Mouse (Mus musculus) heart, embryonic 14.5 days (tissue): ENCODE data around the gene Sap30. TPM values are rescaled to one million over a fixed set of nuclear protein-coding genes. Genes with fewer than 3 reads are reported as not detected.
"Not testable (repeated sequence)": the region's sequence is repeated elsewhere in the genome, so short reads cannot be mapped to it uniquely, and the experiment has no call there.

Source experiments
- ATAC-seq: fragments of 200-750 bp; cut with Nextera tagmentation; 2 replicates; pipeline ENCODE4 v1.8.0; 2017; ENCODE audit warnings: low read depth, moderate TSS enrichment; ENCODE audit not compliant: insufficient number of reproducible peaks, insufficient read depth, low FRiP score
- H3K27ac ChIP-seq, 2 experiments: fragments of 200-500 bp in 1 of 2; fragments of 300-500 bp in 1 of 2; sonication (generic) in 1 of 2; replicated peaks in 1 of 2; 2 replicates each; pipeline ENCODE4 v1.5.1; 2012 to 2014; ENCODE audit warnings: low read depth in 2 of 2, low read length in 2 of 2, control low read depth in 1 of 2, mild to moderate bottlenecking in 1 of 2, mixed read lengths in 1 of 2; ENCODE audit not compliant: control insufficient read depth in 1 of 2, insufficient read depth in 1 of 2
- H3K27me3 ChIP-seq: fragments of 300-500 bp; sonication (generic); 2 replicates; pipeline ENCODE4 v1.6.1; 2014; ENCODE audit warnings: mild to moderate bottlenecking, low read length, control low read depth; ENCODE audit not compliant: control insufficient read depth, insufficient read depth
- H3K36me3 ChIP-seq: fragments of 300-500 bp; sonication (generic); 2 replicates; pipeline ENCODE4 v1.6.1; 2014; ENCODE audit warnings: mild to moderate bottlenecking, control low read depth, low read length, mixed read lengths; ENCODE audit not compliant: control insufficient read depth, insufficient read depth
- H3K4me1 ChIP-seq, 2 experiments: fragments of 200-500 bp in 1 of 2; fragments of 300-500 bp in 1 of 2; sonication (generic) in 1 of 2; 2 replicates each; pipeline ENCODE4 v1.6.1; 2012 to 2014; ENCODE audit warnings: low read length in 2 of 2, control low read depth in 1 of 2, mixed read lengths in 1 of 2; ENCODE audit not compliant: control insufficient read depth in 2 of 2, insufficient read depth in 2 of 2
- H3K4me2 ChIP-seq: fragments of 300-500 bp; sonication (generic); 2 replicates; pipeline ENCODE4 v1.6.1; 2014; ENCODE audit warnings: mild to moderate bottlenecking, low read length
- H3K4me3 ChIP-seq, 2 experiments: fragments of 200-500 bp in 1 of 2; fragments of 300-500 bp in 1 of 2; sonication (generic) in 1 of 2; 2 replicates each; pipeline ENCODE4 v1.5.1; 2012 to 2014; ENCODE audit warnings: low read length in 2 of 2, mild to moderate bottlenecking in 2 of 2, control low read depth in 1 of 2, low read depth in 1 of 2, moderate library complexity in 1 of 2; ENCODE audit not compliant: control insufficient read depth in 1 of 2, insufficient read depth in 1 of 2
- H3K9ac ChIP-seq: fragments of 300-500 bp; sonication (generic); 2 replicates; pipeline ENCODE4 v1.6.1; 2014; ENCODE audit warnings: mild to moderate bottlenecking, low read length
- H3K9me3 ChIP-seq: fragments of 300-500 bp; sonication (generic); 2 replicates; pipeline ENCODE4 v1.6.1; 2016; ENCODE audit warnings: low read length, control low read depth; ENCODE audit not compliant: control insufficient read depth
- WGBS: fragments of 180-500 bp; shearing (Covaris S2); extraction: QIAGEN DNeasy Blood & Tissue Kit; methylation state at CpG from one replicate; pipeline ENCODE4 v1.1.7; 2014; 5-methylcytosine and 5-hydroxymethylcytosine counted together
- polyA plus RNA-seq: library from polyadenylated mRNA; unstranded; fragments of >200 nt; fragmentation: Nextera tagmentation; extraction: Ambion mirVana; gene quantifications from 2 replicates; pipeline ENCODE4 v1.2.1, GENCODE M21; 2014

Sap30 gene
- polyA plus RNA-seq, 1 experiment from 2014 or later, result 66.8 TPM

DNA sequence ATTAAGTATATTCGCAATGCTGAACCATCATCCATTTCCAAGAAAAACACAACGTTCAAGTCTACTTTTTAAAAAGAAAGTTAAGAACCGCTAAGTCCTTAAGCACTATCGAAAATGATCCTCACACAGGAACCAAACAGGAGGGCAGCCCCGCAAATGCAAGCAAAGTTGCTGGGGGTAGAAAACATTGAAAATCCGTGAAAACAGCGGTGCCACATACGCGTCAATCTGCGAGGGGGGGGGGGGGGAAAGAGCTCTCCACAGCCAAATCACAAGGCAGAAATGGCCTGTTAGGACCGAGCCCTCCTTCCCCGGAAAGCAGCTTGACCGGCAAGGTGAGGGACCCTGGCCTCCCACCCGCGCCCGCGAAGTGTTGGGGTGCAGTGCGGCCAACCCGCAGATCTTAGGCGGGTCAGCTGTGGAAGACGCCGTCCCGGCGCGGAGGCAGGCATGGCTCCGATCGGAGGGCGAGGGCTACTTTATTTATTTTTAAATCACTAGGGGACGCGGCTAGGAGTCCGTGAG is 23.2 kb upstream of the Sap30 start:
- Histone ChIP-seq H3K4me1 (peaks cover 0 to 8% of the 10 kb centered on the region in 2 experiments; a peak in 2 of 4 replicates), H3K9me3 (no peaks in the 10 kb centered on the region), H3K27me3 (no peaks in the 10 kb centered on the region), H3K27ac (peak overlapping the region; percentile 80 to 82), H3K4me2 (peak overlapping the region; percentile 97), H3K9ac (peak overlapping the region; percentile 90), H3K36me3 (peaks cover 26% of the 10 kb centered on the region), H3K4me3 (peak overlapping the region; percentile 81 to 88)
- 2% methylated on average over 31 of the region's 31 CpGs for WGBS
- ATAC-seq, result no peak

DNA sequence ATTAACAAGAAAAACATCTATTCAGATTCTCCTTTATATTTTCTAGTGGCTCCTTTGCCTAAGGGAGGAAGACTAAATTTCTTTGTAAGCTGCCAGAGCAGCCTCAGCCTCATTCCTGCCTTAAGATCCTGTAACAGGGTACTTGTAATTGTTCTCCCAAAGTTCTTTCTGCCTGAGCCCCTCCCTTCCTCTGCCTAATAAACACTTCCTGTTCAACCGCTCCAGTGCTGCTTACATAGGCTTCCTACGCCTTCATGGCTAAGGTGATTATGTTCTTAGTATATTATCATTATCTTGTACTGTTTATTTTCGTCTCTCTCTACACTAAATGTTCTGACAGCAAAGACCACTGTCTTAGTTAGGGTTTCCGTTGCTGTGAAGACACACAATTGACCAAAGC is 21.0 kb upstream of the Sap30 start:
- peaks cover 4 to 8% of the 10 kb centered on the region in 2 experiments; a peak in 3 of 4 replicates for H3K4me1 ChIP-seq
- no peaks in the 10 kb centered on the region for H3K27me3 ChIP-seq
- H3K4me3 ChIP-seq, result no peak overlapping the region
- H3K9me3 ChIP-seq, result no peaks in the 10 kb centered on the region
- H3K4me2 ChIP-seq, result no peak overlapping the region
- H3K36me3 ChIP-seq, result peaks cover 8% of the 10 kb centered on the region
- no peak overlapping the region for H3K27ac ChIP-seq
- H3K9ac ChIP-seq, result no peak overlapping the region
- no peak for ATAC-seq
- WGBS, result 79% methylated on average over 4 of the region's 4 CpGs

DNA sequence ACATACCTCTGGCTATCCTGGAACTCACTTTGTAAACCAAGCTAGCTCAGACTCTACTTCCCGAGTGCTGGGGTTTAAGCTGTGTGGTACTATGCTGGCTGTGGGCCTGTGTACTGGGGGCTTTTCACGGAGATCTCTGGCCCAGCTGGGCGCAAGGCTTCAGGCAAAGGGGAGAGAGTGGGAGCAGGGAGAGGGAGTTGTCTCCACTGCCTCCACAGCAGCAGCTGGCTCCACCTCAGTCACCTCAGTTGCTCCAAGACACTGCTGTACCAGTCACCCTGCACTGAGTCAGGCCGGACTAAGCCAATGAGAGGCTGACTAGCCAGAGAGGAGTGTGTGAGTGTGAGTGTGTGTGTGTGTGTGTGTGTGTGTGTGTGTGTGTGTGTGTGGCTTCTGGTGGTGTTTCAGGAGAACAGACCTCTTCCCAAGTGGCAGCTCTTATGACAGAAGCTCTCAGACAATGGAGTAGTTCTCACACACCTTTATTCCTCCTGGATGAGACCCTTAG is 19.9 kb upstream of the Sap30 start:
- no peak overlapping the region for H3K27ac ChIP-seq

DNA sequence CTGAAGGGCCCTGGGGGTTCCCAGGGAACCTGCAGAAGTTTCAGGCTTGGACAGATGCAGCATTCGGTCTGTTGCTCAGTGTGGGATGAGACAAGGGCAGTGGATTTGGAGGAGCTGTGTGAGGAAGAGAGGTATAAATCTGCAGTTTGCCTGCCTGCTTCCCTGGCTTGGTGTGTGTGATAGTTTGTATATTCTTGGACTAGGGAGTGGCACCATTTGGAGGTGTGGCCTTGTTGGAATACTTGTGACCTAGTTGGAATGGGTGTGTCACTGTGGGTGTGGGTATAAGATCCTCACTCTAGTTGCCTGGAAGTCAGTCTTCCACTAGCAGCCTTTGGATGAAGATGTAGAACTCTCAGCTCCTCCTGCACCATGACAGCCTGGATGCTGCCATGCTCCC is 17.8 kb upstream of the Sap30 start:
- not testable (repeated sequence) for H3K9ac ChIP-seq, H3K4me2 ChIP-seq, ATAC-seq, H3K9me3 ChIP-seq, H3K4me1 ChIP-seq, H3K4me3 ChIP-seq, H3K27me3 ChIP-seq, H3K36me3 ChIP-seq
- WGBS, result 72% methylated on average over 1 of the region's 1 CpGs
- H3K27ac ChIP-seq, result peak overlapping the region; percentile 28 to 37; a peak in 2 of 4 replicates

More for the DNA sequence above, 19.9 kb upstream of the Sap30 start:
- ATAC-seq, result no peak
- Histone ChIP-seq H3K36me3 (0 out of 2 replicates have a peak, but pooled peaks cover 3% of the 10 kb centered on the region), H3K27me3 (no peaks in the 10 kb centered on the region), H3K4me2 (no peak overlapping the region), H3K4me1 (peaks cover 4 to 8% of the 10 kb centered on the region in 2 experiments; a peak in 3 of 4 replicates), H3K4me3 (no peak overlapping the region), H3K9ac (no peak overlapping the region), H3K9me3 (0 out of 2 replicates have a peak, but pooled peaks cover 3% of the 10 kb centered on the region)
- WGBS, result 85% methylated on average over 4 of the region's 4 CpGs

DNA sequence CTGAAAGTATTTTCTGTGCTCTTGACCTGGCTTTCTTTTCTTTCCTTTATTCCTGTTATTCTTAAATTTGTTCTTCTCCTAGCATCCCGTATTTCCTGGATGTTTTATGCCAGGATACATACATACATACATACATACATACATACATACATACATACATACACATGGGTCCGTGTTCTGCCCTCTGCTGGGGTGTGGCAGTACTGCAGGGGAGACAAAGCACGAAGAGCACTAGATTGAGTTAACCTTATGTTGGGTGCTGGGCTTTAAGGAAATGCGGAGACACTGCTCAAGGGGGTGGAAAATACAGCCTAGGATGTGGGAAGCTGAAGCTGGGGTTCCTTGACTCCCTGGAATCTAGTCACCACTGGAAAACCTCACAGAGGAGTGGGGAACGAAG is 16.0 kb upstream of the Sap30 start:
- no peak for ATAC-seq
- no peak overlapping the region for H3K4me2 ChIP-seq

DNA sequence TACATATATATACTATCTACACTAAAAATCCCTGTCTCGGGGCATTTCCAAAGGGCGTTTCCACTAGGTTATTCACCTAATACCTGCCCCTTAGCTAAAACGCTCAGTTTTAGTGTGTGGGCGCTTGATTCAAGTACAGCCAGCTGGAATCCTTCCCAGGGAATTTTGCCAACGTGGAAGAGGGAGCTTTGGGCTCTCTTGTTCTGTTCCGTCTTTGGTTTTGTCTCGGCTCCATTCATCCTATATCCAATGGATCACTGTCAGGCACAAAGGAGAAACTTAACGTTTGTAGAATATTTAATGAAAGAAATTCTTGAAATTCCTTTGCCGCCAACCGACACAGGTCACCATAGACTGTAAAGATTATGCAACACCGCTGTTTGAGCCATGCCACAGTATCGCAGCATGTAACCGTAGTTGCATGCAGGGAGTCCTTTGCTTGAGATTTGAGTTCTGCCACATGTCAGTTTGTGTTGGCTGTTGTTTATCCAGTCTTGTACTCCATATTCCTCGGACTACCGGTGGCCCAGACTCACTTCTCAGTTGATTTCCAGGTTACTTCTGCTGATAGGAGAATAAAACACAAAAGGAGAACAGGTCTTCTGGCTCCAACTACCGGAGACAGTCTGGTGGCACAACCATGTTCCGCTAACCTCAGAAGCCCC is 11.3 kb upstream of the Sap30 start:
- H3K9me3 ChIP-seq, result 0 out of 2 replicates have a peak, but pooled peaks cover 3% of the 10 kb centered on the region
- H3K4me1 ChIP-seq, result peaks cover 0 to 5% of the 10 kb centered on the region in 2 experiments; a peak in 1 of 4 replicates
- 60% methylated on average over 17 of the region's 17 CpGs for WGBS
- H3K27ac ChIP-seq, result no peak overlapping the region
- no peak overlapping the region for H3K9ac ChIP-seq
- H3K27me3 ChIP-seq, result no peaks in the 10 kb centered on the region
- H3K4me3 ChIP-seq, result no peak overlapping the region
- ATAC-seq, result no peak
- H3K36me3 ChIP-seq, result peaks cover 17% of the 10 kb centered on the region; the same call in 1 of the 2 replicates
- peak overlapping the region; percentile 35 for H3K4me2 ChIP-seq

More for the DNA sequence above, 16.0 kb upstream of the Sap30 start:
- H3K36me3 ChIP-seq, result 0 out of 2 replicates have a peak, but pooled peaks cover 8% of the 10 kb centered on the region
- H3K27ac ChIP-seq, result no peak overlapping the region
- no peaks in the 10 kb centered on the region for H3K27me3 ChIP-seq
- H3K9ac ChIP-seq, result no peak overlapping the region
- 0 out of 2 replicates have a peak, but pooled peaks cover 3% of the 10 kb centered on the region for H3K9me3 ChIP-seq
- H3K4me1 ChIP-seq, result peaks cover 1 to 4% of the 10 kb centered on the region in 2 experiments; a peak in 1 of 4 replicates
- no peak overlapping the region for H3K4me3 ChIP-seq
- 49% methylated on average over 5 of the region's 5 CpGs for WGBS

DNA sequence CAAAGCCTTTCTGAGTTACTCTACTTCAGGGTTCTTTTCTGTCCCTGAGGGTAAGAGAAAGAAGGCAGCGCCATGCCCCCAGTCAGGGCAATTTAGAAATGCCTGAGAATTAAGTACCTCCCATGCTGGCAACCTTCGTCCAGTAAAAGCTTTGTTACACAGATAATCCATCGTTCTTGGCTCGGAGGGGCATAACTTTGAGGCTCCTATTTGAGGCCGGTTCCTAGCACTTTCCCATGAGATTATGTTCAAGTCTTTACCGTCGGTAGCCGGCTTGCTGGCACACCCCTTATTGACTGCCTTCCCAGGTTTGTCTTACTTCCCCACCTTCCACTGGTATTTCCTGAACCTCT is 10.8 kb upstream of the Sap30 start:
- peaks cover 17% of the 10 kb centered on the region; the same call in 1 of the 2 replicates for H3K36me3 ChIP-seq
- no peak for ATAC-seq
- 68% methylated on average over 8 of the region's 8 CpGs for WGBS
- H3K4me3 ChIP-seq, result no peak overlapping the region
- 0 out of 4 replicates have a peak, but pooled peaks cover 0 to 5% of the 10 kb centered on the region in 2 experiments for H3K4me1 ChIP-seq
- 0 out of 2 replicates have a peak, but pooled peaks cover 3% of the 10 kb centered on the region for H3K9me3 ChIP-seq
- peak overlapping the region; percentile 35 for H3K4me2 ChIP-seq
- no peak overlapping the region for H3K9ac ChIP-seq
- no peak overlapping the region for H3K27ac ChIP-seq
- no peaks in the 10 kb centered on the region for H3K27me3 ChIP-seq
